Mouse (Mus musculus) cerebellum, postnatal 10 days (tissue): ENCODE results near the gene Plcb2.

Source experiments
- DNase-seq, 2 experiments: peaks; one replicate each; pipeline ENCODE4 v3.0.0; 2021; ENCODE audit warnings: mixed read lengths in 2 of 2

The Plcb2 gene

GRCm38 (mm10) chr2:118682544-118683260 lies 45.5 kb downstream of the Plcb2 start:
- DNase-seq: peak; percentile 39 to 49

- DNase-seq: no peak
These were observed 47.3 kb downstream of the Plcb2 start for GRCm38 (mm10) chr2:118680926-118681325.

DNA sequence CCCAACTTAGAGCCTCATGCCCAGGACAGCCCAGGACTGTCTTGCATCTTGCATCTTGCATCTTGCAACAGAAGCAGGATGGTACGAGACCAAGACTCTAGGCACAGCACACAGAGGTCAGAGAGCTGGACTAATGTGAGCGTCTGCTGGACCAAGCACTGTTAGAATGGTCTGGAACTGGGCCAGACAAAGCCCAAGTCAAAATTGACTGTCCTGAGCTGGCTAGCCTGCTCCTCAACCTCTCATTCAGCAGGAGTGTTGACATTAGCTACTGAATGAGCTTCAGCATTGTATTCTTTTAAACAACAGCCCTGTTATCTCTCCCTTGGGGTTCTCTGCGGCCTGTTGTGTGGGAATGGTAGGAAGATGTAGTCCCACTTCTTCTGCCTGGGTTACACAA lies 48.7 kb downstream of the Plcb2 start:
- DNase-seq: no peak

GRCm38 (mm10) chr2:118677817-118678216 lies 50.4 kb downstream of the Plcb2 start:
- peak; percentile 61 to 64 for DNase-seq

- peak; percentile 43 to 51 for DNase-seq
These were observed 51.1 kb downstream of the Plcb2 start for GRCm38 (mm10) chr2:118676839-118677741.

DNA sequence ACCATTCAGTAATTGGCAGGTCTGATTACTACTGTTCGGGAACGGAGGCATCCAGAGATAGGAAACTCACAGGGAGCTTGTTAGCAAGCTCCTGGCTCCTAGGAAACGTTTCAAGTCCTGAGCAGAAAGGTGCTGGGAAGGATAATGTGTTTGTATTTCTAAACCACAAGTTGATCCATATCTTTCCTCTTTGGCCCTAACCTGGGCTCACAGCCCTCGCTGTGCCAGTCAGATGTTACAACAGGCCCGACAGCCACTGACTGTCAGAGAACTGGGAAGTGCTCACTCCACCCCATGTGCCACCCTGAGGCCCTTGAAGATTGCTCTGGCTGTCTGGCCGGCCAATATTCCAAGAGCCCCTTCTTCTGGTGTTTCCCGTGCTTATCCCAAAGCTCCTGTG lies 53.7 kb downstream of the Plcb2 start:
- no peak for DNase-seq

GRCm38 (mm10) chr2:118673686-118674465 lies 54.4 kb downstream of the Plcb2 start:
- DNase-seq: no peak

- DNase-seq: no peak
These were observed 56.5 kb downstream of the Plcb2 start for GRCm38 (mm10) chr2:118671728-118672127.

GRCm38 (mm10) chr2:118669785-118670184 lies 58.5 kb downstream of the Plcb2 start:
- peak in 1 of 2 experiments; percentile 32 for DNase-seq

GRCm38 (mm10) chr2:118669245-118669644 lies 59.0 kb downstream of the Plcb2 start:
- DNase-seq: no peak

- no peak for DNase-seq
These were observed 61.1 kb downstream of the Plcb2 start for GRCm38 (mm10) chr2:118667181-118667580.

DNA sequence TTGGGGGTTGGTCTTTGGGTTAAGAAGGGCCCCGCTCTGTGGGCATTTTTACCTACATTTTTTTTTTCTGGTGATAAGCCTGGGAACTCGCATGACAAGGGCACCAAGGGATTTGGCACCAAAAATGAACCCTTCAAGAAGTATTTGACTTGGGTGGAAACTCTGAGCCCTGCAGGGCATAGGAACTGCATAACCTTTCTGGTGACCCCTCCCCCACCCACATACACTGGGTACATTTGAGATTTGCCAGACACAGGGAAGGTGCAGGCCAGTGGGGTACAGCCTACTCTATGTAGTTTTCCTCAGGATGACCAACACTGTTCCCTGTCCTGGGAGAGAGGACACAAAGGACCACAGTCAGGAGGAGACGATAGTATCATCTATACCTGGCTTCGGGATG lies 62.6 kb downstream of the Plcb2 start:
- no peak for DNase-seq

DNA sequence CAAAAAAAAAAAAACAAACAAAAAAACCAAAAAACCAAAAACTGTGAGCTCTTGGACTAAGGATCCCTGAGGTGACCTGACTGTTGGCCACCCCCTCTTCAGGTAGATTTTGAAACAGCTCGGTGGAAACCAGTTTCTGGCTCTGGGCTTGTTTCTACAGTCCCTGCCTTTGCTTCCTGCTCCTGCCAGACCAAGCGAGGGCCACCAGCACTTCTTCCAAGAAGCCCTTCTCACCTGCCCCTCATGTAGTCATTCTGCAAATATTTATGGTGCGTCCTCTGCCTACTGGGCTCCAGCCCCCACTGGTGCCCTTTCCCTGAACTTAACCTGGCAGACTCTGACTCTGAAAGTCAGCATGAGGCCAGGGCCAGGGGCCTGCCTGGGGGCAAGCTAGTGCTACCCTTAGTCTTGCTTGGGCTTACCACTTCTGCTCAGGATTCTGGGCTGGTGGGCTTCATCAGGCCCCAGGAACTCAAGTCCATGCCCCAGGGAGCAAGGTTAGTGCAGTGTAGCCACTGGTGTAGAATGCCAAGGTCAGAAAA lies 63.2 kb downstream of the Plcb2 start:
- no peak for DNase-seq

GRCm38 (mm10) chr2:118663804-118664766 lies 64.2 kb downstream of the Plcb2 start:
- DNase-seq: peak; percentile 63 to 69

- DNase-seq: peak; percentile 47 to 49
These were observed 65.1 kb downstream of the Plcb2 start, which contains the start of gene Pak6 for GRCm38 (mm10) chr2:118662902-118663803. Gene Pak6 (plus strand): TSS chr2:118663303.

GRCm38 (mm10) chr2:118661891-118662290 lies 66.3 kb downstream of the Plcb2 start:
- no peak for DNase-seq

DNA sequence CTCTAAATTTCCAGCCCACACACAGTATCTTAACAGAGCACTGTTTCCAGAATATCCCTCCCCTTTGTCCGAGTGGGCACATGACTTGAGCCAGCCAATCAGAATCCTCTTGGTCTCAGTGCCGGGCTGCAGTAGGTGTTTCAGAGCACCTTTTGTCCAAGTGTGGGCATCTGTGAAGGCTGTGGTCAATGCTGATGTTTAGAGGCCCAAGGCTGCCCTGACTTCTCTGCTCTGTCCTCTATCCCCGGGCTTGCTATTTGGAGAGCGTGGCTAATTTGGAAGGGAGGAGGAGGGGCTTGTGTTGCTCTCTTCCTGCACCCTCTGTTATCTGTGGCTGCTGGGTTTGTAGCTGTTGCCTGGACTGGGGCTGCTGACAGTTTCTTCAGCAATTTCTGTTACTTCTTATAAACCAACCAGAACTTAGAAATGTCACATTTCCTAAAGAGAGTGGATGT lies 68.2 kb downstream of the Plcb2 start:
- DNase-seq: peak; percentile 74 to 80

DNA sequence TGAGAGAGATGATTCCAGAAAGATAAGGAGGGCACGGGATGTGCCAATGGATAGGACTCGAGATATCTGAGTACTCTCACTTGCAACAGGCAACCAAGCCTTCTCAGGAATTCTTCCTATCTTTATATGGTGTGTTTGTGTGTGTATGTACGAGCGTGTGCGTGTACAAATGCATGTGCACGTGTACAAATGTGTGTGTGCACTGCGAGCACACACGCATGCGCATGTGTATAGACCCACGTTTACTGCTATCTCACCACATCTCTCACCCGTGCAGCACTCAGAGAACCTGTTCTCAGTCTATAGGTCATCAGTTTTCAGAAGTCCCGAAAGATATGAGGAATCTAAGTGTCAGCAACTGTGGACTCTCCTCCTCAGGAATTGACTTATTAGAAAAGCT lies 68.7 kb downstream of the Plcb2 start:
- DNase-seq: no peak

DNA sequence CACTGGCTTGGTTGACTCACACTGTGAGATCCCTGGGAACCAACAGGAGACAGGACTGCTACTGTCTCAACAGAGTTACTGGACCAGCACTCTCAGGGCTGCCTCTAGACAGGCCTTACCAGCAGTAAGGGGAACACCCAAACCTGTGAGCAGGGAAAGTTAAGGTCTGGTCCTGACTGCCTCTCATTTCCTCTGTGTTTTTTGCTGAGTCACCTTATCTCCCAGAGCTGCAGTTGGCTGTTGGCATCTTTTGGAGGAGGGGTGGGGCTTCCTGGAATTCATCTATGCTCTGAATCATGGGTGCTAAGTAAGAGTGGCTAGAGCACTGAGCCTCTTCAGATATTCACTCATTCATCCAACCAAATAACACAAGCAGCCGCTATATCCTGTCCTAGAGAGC lies 69.2 kb downstream of the Plcb2 start:
- no peak for DNase-seq

GRCm38 (mm10) chr2:118658457-118658856 lies 69.8 kb downstream of the Plcb2 start:
- DNase-seq: no peak
